Mouse (Mus musculus): ENCODE measurements around the gene Nt5dc2.

Gene Nt5dc2

GRCm38 (mm10) chr14:31134015-31135000 lies 3.5 kb downstream of the Nt5dc2 start:
- no peak for DNase-seq (ENCODE audit: low spot score in 2 of 2)

- no peak for DNase-seq (ENCODE audit: low spot score in 2 of 2)
Measured at GRCm38 (mm10) chr14:31135495-31136410, 4.9 kb downstream of the Nt5dc2 start.

DNA sequence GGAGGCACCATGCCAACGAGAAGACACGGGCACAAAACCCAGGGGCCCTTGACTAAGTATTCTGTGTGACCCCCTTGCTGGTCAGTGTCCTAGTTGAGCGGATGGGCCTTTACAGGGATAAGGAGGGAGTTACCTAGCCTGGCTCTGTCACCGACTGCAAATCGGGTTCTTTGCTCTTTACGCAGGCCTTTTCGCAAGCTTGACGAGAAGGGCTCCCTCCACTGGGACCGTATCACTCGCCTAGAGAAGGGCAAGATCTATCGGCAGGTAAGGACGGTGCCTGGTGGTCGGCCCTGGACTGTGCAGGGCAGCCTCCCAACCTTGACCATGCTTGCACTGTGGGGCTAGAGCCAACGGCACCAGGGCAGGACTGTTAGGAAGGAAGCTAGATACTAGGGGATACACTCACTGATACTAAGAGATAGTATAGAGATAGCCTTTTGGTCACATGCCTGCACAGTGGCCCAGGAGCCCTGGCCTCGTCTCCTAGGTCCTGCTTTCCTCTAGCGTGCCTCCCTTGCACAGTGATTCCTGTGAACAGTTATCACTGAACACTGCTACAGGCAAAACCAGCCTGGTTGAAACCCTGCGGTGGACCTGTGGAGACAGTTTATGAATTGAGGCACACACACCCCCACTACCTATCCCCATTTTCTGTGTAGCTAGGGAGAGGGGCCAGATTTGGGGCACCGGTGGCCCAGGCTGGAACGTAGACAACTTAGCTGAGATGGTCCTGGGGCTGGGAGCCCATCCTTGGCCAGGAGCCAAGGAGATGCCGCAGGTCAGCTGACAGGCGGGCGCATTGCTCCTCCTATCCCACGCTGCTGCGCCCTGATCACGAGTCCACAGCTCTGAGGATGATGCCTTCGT lies 5.8 kb downstream of the Nt5dc2 start:
- no peak for DNase-seq (ENCODE audit: low spot score in 2 of 2)

GRCm38 (mm10) chr14:31137281-31137595 lies 6.4 kb downstream of the Nt5dc2 start:
- DNase-seq (ENCODE audit: low spot score in 2 of 2) = no peak

- DNase-seq (ENCODE audit: low spot score in 2 of 2) = no peak
Measured at GRCm38 (mm10) chr14:31137791-31138190, 6.9 kb downstream of the Nt5dc2 start.

GRCm38 (mm10) chr14:31138219-31138896 lies 7.5 kb downstream of the Nt5dc2 start:
- DNase-seq (ENCODE audit: low spot score in 2 of 2) = no peak

- no peak for DNase-seq (ENCODE audit: low spot score in 2 of 2)
Measured at GRCm38 (mm10) chr14:31138897-31139429, 8.1 kb downstream of the Nt5dc2 start.

GRCm38 (mm10) chr14:31139666-31140065 lies 8.8 kb downstream of the Nt5dc2 start:
- DNase-seq (ENCODE audit: low spot score in 2 of 2) = no peak

- DNase-seq (ENCODE audit: low spot score in 2 of 2) = no peak
Measured at GRCm38 (mm10) chr14:31140141-31140540, 9.3 kb downstream of the Nt5dc2 start.

- DNase-seq (ENCODE audit: low spot score in 2 of 2) = no peak
Measured at GRCm38 (mm10) chr14:31141011-31141410, 10.2 kb downstream of the Nt5dc2 start.

DNA sequence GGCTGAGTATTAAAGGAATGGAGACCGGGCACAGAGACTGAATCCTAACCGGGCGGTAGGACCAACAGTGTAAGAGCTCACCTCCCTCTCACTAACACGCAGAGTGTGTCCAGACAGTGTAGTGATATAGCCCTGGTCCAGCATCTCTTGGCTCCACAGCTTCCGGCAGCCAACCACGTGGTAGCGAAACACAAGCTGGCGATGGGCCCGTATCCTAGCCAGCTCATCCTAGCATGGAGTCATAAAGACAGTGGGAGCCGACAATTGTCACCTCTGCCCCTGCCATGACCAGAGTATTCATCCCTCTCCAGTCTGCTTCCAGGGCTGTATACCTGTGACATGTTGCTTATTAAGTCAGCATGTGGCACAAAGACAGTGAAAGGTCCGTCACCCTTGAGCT lies 14.8 kb downstream of the Nt5dc2 start:
- no peak for DNase-seq (ENCODE audit: low spot score in 2 of 2)

- DNase-seq (ENCODE audit: low spot score in 2 of 2) = no peak
Measured at GRCm38 (mm10) chr14:31160196-31161150, 29.6 kb downstream of the Nt5dc2 start.

- DNase-seq (ENCODE audit: low spot score in 2 of 2) = no peak
Measured at GRCm38 (mm10) chr14:31161191-31161590, 30.3 kb downstream of the Nt5dc2 start.

- no peak for DNase-seq (ENCODE audit: low spot score in 2 of 2)
Measured at GRCm38 (mm10) chr14:31161638-31162037, 30.8 kb downstream of the Nt5dc2 start.

- no peak for DNase-seq (ENCODE audit: low spot score in 2 of 2)
Measured at GRCm38 (mm10) chr14:31164067-31164466, 33.2 kb downstream of the Nt5dc2 start.

GRCm38 (mm10) chr14:31165010-31165409 lies 34.2 kb downstream of the Nt5dc2 start:
- no peak for DNase-seq (ENCODE audit: low spot score in 2 of 2)

DNA sequence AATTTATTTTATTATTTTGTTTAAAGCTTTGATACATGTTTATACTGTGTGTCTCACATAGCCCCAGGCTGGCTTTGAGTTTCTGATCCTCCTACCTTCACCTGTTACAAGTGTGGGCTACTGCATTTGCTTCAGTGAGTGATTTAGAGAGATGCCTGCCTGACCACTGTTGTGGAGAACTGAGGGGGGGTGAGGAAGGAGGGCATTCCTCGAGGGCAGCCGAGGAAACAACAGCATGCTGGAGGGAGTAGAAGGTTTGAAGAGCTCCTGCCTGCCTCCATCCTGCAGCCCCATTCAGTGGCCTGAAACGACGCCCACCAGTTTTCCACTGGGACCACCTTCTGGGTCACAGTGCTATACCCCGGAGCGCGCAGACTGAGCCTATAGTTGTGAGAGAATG lies 34.6 kb downstream of the Nt5dc2 start:
- DNase-seq (ENCODE audit: low spot score in 2 of 2) = no peak

GRCm38 (mm10) chr14:31165991-31166630 lies 35.3 kb downstream of the Nt5dc2 start:
- no peak for DNase-seq (ENCODE audit: low spot score in 2 of 2)

DNA sequence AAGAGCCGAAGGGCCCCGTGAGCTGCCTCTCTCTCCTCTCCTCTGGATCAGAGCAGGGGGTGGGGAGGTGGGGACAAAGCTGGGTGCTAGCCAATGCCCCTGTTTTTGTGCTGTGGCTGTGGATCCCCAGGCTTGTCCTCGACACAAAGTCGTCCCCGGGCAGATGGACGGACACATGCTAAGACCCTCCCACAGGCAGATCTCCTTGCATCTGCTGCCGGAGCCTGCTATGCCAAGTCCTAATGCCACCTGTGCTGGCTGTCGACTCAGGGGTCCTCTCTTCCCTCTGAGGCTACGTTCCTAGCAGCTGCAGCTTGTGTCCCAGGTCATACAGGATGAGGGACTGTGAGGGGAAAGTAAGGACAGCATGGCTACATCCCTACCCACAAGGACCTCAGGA lies 36.0 kb downstream of the Nt5dc2 start:
- DNase-seq (ENCODE audit: low spot score in 2 of 2) = no peak
